Mouse (Mus musculus): Measurements from ENCODE around the gene Alpk1. TPM values are rescaled to one million over a fixed set of nuclear protein-coding genes. Genes with fewer than 3 reads are reported as not detected.

The Alpk1 gene
- 0.76 and 0.82 TPM in 2 replicates for polyA plus RNA-seq (2015; fragmentation: Nextera tagmentation; extraction: Ambion mirVana)

DNA sequence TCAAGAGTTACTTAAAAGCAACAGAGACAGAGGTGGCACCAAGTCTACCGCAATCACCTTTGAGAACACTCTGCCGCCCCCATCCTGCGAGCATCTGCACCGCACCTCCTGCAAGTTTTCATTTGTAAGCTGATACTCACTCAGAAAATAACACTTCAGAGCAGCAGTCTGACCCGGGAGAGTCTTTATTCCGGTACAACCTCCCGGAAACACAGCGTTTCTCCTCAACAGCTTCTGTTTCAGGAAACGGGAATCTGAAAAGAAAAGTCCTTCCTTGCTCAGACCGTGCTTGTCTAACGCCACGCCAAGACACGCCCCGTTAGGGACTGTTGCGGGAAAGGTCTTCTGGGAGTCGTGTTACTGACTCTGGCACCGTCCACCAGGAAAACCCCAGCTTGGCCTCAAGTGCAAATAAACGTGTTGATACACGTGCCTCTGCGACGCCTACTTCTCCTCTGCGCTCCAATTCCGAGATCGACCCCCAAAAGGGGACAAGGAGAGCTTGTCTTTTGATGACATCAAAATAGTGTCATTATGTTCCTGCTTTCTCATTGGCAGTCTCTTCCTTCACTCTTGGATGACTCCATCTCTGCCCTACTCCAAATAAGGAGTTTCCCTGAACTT is at the start of gene Alpk1:
Gene Alpk1, minus strand, starts transcription at position 507 of the 624 bp plus-strand sequence.
- WGBS, result under 1% methylated on average over 24 of the region's 24 CpGs
- peak within 1 kb of the TSS; percentile 63; the same call in 1 of the 2 replicates for H3K27ac ChIP-seq (ENCODE audit: low read length)
- no peaks in the 10 kb centered on the region for H3K27me3 ChIP-seq (replicated peaks; ENCODE audit: insufficient read depth, low read length)
- peak within 1 kb of the TSS; percentile 62 for H3K4me2 ChIP-seq (replicated peaks; ENCODE audit: low read depth, low read length)
- TF ChIP-seq CTCF (IDR thresholded peaks at IDR 0.05) (peak; percentile 69), EP300 (IDR thresholded peaks at IDR 0.05) (no peak)
- H3K36me3 ChIP-seq (ENCODE audit: insufficient read depth, low read length), result no peaks in the 10 kb centered on the region
- no peak within 1 kb of the TSS for H3K9ac ChIP-seq (replicated peaks; ENCODE audit: low read depth)
- no peaks in the 10 kb centered on the region for H3K9me3 ChIP-seq (ENCODE audit: low read length)
- H3K4me1 ChIP-seq (ENCODE audit: insufficient read depth, low read depth, low read length), result no peaks in the 10 kb centered on the region
- peak; percentile 90 for ATAC-seq
- H3K4me3 ChIP-seq (ENCODE audit: low read depth, low read length), result peak within 1 kb of the TSS; percentile 50
- peak; percentile 92 for DNase-seq (ENCODE audit: low spot score)

DNA sequence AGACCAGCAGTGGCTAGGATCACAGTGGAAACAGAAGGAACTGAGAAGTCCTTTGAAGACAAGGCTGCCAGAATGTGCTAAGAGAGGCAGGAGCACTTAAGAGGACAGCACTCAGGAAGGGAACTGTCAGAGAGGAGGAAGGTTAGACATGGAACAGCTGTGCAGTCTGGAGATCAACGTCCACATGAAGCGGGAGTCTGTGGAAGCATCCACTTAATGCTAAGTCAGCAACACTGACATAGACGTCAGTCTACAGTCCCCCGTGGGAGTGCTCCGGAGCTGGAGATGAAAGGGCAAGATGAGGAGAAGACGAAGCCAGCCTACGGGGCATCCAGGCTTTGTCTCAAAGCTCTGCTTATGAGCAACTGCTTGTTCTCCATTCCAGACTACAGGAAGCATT is 46.8 kb upstream of the Alpk1 start:
- Histone ChIP-seq H3K27ac (ENCODE audit: low read length) (no peak overlapping the region), H3K4me1 (ENCODE audit: insufficient read depth, low read depth, low read length) (no peaks in the 10 kb centered on the region), H3K27me3 (replicated peaks; ENCODE audit: insufficient read depth, low read length) (no peaks in the 10 kb centered on the region), H3K9ac (replicated peaks; ENCODE audit: low read depth) (no peak overlapping the region), H3K36me3 (ENCODE audit: insufficient read depth, low read length) (no peaks in the 10 kb centered on the region), H3K4me3 (ENCODE audit: low read depth, low read length) (no peak overlapping the region), H3K4me2 (replicated peaks; ENCODE audit: low read depth, low read length) (peak overlapping the region; percentile 11; the same call in 1 of the 2 replicates), H3K9me3 (ENCODE audit: low read length) (no peaks in the 10 kb centered on the region)
- peak; percentile 55 for DNase-seq (ENCODE audit: low spot score)
- ATAC-seq, result peak; percentile 83
- whole genome bisulfite sequencing, result 31% methylated on average over 7 of the region's 7 CpGs
- TF ChIP-seq EP300 (IDR thresholded peaks at IDR 0.05) (no peak), CTCF (IDR thresholded peaks at IDR 0.05) (no peak)

DNA sequence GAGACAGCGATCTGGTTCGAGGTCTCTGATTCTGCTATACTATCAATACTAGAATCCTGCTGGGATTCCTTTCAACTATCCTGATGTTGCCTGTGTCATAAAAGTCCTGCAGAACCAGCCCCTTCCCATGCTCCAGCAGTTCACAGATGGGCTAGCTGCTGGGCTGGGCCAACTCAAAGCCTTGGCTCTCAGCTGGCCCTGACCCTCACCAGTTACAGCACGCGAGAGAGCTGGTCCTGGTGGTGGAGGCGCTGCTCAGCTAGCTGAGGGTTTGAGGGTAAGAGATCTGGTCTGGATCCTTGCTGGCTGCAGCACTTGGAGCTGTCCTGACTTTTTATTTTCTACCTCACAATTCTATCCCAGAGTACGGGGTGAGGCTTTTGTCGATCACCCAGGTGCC is 46.2 kb upstream of the Alpk1 start:
- H3K27ac ChIP-seq (ENCODE audit: low read length), result no peak overlapping the region
- H3K4me1 ChIP-seq (ENCODE audit: insufficient read depth, low read depth, low read length), result no peaks in the 10 kb centered on the region
- DNase-seq (ENCODE audit: low spot score), result no peak
- no peak overlapping the region for H3K4me3 ChIP-seq (ENCODE audit: low read depth, low read length)
- H3K27me3 ChIP-seq (replicated peaks; ENCODE audit: insufficient read depth, low read length), result no peaks in the 10 kb centered on the region
- no peak overlapping the region for H3K4me2 ChIP-seq (replicated peaks; ENCODE audit: low read depth, low read length)
- no peaks in the 10 kb centered on the region for H3K9me3 ChIP-seq (ENCODE audit: low read length)
- TF ChIP-seq EP300 (IDR thresholded peaks at IDR 0.05) (no peak), CTCF (IDR thresholded peaks at IDR 0.05) (no peak)
- 80% methylated on average over 7 of the region's 7 CpGs for WGBS
- ATAC-seq, result no peak
- H3K9ac ChIP-seq (replicated peaks; ENCODE audit: low read depth), result no peak overlapping the region
- H3K36me3 ChIP-seq (ENCODE audit: insufficient read depth, low read length), result no peaks in the 10 kb centered on the region

DNA sequence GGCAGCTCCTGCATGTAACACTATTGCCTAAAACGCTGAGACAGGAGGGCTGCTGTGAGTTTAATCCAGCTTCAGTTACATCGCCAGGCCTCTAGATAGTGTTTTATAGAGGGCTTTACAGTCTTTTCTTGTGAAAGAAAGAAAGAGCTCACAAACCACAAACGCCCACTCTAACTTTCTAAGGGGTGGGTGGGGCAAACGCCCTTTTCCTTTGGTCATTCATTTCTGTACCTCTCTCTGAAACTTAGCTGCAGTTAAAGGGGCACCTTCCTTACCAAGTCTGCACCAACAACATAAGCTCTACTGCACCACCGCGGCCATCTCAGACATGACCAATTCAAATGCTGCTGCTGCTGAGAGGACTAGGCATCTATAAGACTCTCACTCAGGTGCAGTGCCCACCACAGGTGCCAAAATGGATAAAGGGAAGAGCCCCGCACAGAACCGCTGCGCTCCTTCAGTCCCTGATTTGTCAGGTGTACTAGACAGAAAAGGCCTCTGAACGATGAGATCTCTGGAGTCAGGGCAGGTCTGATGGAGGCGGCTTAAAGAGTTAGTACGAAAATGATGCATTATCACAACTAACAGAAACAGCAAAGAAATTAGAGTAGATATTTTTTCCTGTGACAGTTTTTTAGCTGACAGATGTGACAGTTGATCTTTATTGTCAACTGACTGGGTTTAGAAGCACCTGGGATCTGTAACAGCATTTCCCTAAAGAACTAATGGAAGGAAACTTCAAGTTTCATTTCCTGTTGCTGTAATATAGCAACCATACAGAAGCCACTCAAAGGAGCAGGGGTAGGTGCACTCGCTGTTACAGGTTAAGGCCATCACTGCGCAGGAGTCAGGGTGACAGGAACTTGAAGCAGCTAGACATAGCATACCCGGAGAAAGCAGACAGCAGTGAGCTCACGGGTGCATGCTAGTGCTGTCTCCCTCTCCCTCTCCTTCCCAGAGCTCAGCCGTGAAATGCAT is 43.8 kb upstream of the Alpk1 start:
- H3K4me1 ChIP-seq (ENCODE audit: insufficient read depth, low read depth, low read length), result no peaks in the 10 kb centered on the region
- no peaks in the 10 kb centered on the region for H3K36me3 ChIP-seq (ENCODE audit: insufficient read depth, low read length)
- no peak for TF ChIP-seq CTCF (IDR thresholded peaks at IDR 0.05)
- no peak for TF ChIP-seq EP300 (IDR thresholded peaks at IDR 0.05)
- no peak overlapping the region for H3K27ac ChIP-seq (ENCODE audit: low read length)
- DNase-seq (ENCODE audit: low spot score), result no peak
- no peak overlapping the region for H3K9ac ChIP-seq (replicated peaks; ENCODE audit: low read depth)
- H3K4me3 ChIP-seq (ENCODE audit: low read depth, low read length), result no peak overlapping the region
- no peaks in the 10 kb centered on the region for H3K27me3 ChIP-seq (replicated peaks; ENCODE audit: insufficient read depth, low read length)
- no peak for ATAC-seq
- 77% methylated on average over 17 of the region's 17 CpGs for WGBS
- no peak overlapping the region for H3K4me2 ChIP-seq (replicated peaks; ENCODE audit: low read depth, low read length)
- no peaks in the 10 kb centered on the region for H3K9me3 ChIP-seq (ENCODE audit: low read length)

- H3K36me3 ChIP-seq (ENCODE audit: insufficient read depth, low read length), result no peaks in the 10 kb centered on the region
- DNase-seq (ENCODE audit: low spot score), result no peak
- TF ChIP-seq CTCF (IDR thresholded peaks at IDR 0.05) (no peak), EP300 (IDR thresholded peaks at IDR 0.05) (no peak)
- H3K9ac ChIP-seq (replicated peaks; ENCODE audit: low read depth), result no peak overlapping the region
- no peak overlapping the region for H3K4me3 ChIP-seq (ENCODE audit: low read depth, low read length)
- no peak overlapping the region for H3K4me2 ChIP-seq (replicated peaks; ENCODE audit: low read depth, low read length)
- H3K27me3 ChIP-seq (replicated peaks; ENCODE audit: insufficient read depth, low read length), result no peaks in the 10 kb centered on the region
- WGBS, result 64% methylated on average over 5 of the region's 5 CpGs
- ATAC-seq, result no peak
- H3K27ac ChIP-seq (ENCODE audit: low read length), result no peak overlapping the region
- no peaks in the 10 kb centered on the region for H3K4me1 ChIP-seq (ENCODE audit: insufficient read depth, low read depth, low read length)
- H3K9me3 ChIP-seq (ENCODE audit: low read length), result no peaks in the 10 kb centered on the region
Measured at GRCm38 (mm10) chr3:127821209-127821608, 40.9 kb upstream of the Alpk1 start.

DNA sequence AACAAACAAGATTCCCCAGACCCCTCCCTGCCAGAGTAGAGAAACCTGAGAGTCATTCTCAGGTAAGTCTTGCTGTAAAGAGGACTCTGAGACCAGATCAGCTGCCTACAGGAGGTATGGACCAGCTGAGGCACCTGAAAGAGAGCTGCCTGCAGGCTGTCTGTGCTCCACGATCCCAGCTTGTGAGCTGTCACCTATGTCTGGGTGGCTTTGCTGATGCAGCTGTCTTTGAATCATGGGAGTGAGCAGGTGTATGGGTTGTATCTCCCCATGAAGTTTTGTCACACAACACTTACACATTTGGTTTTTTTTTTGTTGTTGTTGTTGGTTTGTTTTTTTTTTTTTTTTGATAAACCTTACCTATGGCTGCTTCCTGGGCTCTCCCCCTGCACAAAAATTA is 40.1 kb upstream of the Alpk1 start:
- DNase-seq (ENCODE audit: low spot score) (no peak), ATAC-seq (no peak)
- H3K27ac ChIP-seq (ENCODE audit: low read length), result no peak overlapping the region
- H3K27me3 ChIP-seq (replicated peaks; ENCODE audit: insufficient read depth, low read length), result no peaks in the 10 kb centered on the region
- no peaks in the 10 kb centered on the region for H3K36me3 ChIP-seq (ENCODE audit: insufficient read depth, low read length)
- no peak overlapping the region for H3K9ac ChIP-seq (replicated peaks; ENCODE audit: low read depth)
- no peak overlapping the region for H3K4me3 ChIP-seq (ENCODE audit: low read depth, low read length)
- H3K4me2 ChIP-seq (replicated peaks; ENCODE audit: low read depth, low read length), result no peak overlapping the region
- H3K9me3 ChIP-seq (ENCODE audit: low read length), result no peaks in the 10 kb centered on the region
- TF ChIP-seq EP300 (IDR thresholded peaks at IDR 0.05) (no peak), CTCF (IDR thresholded peaks at IDR 0.05) (no peak)
- H3K4me1 ChIP-seq (ENCODE audit: insufficient read depth, low read depth, low read length), result no peaks in the 10 kb centered on the region
- WGBS, result 67% methylated on average over 1 of the region's 1 CpGs
